Mouse (Mus musculus) G1E (cell line): ENCODE data around the gene Fmo6.

Experiments
- CTCF ChIP-seq: IDR thresholded peaks from 2 replicates; pipeline ENCODE4 v1.5.1; 2012; ENCODE audit warnings: low read depth, low read length, inconsistent platforms, mixed read lengths
- GATA1 ChIP-seq: IDR thresholded peaks from 2 replicates; pipeline ENCODE4 v1.6.1; 2012; ENCODE audit warnings: borderline replicate concordance, low read length, inconsistent platforms, mixed read lengths
- GATA2 ChIP-seq: IDR thresholded peaks from 2 replicates; pipeline ENCODE4 v1.6.1; 2012; ENCODE audit warnings: low read depth, low read length, inconsistent platforms, borderline replicate concordance
- POLR2AphosphoS5 ChIP-seq: IDR thresholded peaks from 2 replicates; pipeline ENCODE4 v1.6.1; 2012; ENCODE audit warnings: low read depth, low read length, inconsistent platforms; ENCODE audit not compliant: insufficient replicate concordance
- TAL1 ChIP-seq: conservative IDR thresholded peaks from 2 replicates; pipeline ENCODE4 v1.6.1; 2012; ENCODE audit warnings: low read depth, low read length, inconsistent platforms, mixed read lengths

- TF ChIP-seq TAL1: no peak
- no peak for TF ChIP-seq CTCF
- no peak for TF ChIP-seq GATA1
- TF ChIP-seq GATA2: no peak
- TF ChIP-seq POLR2AphosphoS5: no peak
Measured at GRCm38 (mm10) chr1:162931310-162931875, 5.9 kb downstream of the Fmo6 start.
